ENCODE assay signal across 12 mouse cellular contexts in genomic region chr3:95181841-95182240, GRCm38 (mm10). TPM values are rescaled to one million over a fixed set of nuclear protein-coding genes. Genes with fewer than 3 reads are reported as not detected.
"Had no signal": no experiment of that assay in that cellular context is flagged by ENCODE, and none has a peak within 500 bp of the region (broad histone marks: within the 10 kb centered on the region; RNA-seq: fewer than 3 reads in every experiment).

No protein-coding gene starts in this region.

- DNase-seq: lung, adult 18-20 months; lung, embryonic 14.5 days; lung, postnatal 10 days; lung, postnatal 4 days; midbrain, embryonic 14.5 days; right cerebral cortex, postnatal 14 days; thymus, adult 18-20 months; thymus, postnatal 14 days; thymus, postnatal 36 days had no signal

RNA-seq across cellular contexts. Expression of gene Sema6c, which starts 21.6 kb away (rescaled TPM):
- total RNA-seq: megakaryocyte-erythroid progenitor cell, adult 5-6 weeks; monocyte, adult 5-6 weeks; neutrophil, adult 5-6 weeks had no signal
